Mouse (Mus musculus) embryonic fibroblast, embryonic 13.5 days (primary cell): ENCODE results near the gene Mss51.

Experiments
- CTCF ChIP-seq: IDR thresholded peaks from 2 replicates; pipeline ENCODE4 v1.5.1; 2011; ENCODE audit warnings: mild to moderate bottlenecking, control low read depth, low read length, moderate library complexity, borderline replicate concordance; ENCODE audit not compliant: insufficient read depth
- POLR2A ChIP-seq: IDR thresholded peaks from 2 replicates; pipeline ENCODE4 v1.6.1; 2011; ENCODE audit warnings: low read depth, mild to moderate bottlenecking, control low read depth, low read length, moderate library complexity

- no peak for TF ChIP-seq CTCF
- no peak for TF ChIP-seq POLR2A
Observed at GRCm38 (mm10) chr14:20478385-20478784, 18.3 kb downstream of the Mss51 start.
